Mouse (Mus musculus): ENCODE results near the gene Tmem199. TPM values are rescaled to one million over a fixed set of nuclear protein-coding genes. Genes with fewer than 3 reads are reported as not detected.

Tmem199 gene
- total RNA-seq, 4 experiments from 2014 or later, result 46.7 to 52.3 (median 49.9) TPM

DNA sequence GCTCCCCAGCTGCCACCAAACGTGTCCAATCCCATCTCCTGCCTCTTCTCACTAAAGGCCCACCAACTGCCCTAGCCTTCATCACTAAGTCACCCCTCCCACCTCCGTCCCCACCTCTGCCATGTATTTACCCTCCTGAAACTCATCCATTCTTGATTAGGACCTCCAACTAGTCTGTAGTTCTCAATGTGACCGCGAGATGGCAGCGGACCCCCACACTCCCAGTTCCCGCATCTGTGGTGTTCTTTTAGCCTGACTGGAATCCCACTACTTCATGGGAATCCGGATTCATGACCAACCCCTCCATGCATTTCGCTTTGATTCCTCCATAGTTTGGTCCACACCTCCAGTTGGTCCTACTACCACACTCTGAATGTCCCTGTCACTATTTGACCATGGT, 23.8 kb downstream of the Tmem199 start:
- DNase-seq (ENCODE audit: low spot score in 2 of 2), result peak; percentile 63 to 82

DNA sequence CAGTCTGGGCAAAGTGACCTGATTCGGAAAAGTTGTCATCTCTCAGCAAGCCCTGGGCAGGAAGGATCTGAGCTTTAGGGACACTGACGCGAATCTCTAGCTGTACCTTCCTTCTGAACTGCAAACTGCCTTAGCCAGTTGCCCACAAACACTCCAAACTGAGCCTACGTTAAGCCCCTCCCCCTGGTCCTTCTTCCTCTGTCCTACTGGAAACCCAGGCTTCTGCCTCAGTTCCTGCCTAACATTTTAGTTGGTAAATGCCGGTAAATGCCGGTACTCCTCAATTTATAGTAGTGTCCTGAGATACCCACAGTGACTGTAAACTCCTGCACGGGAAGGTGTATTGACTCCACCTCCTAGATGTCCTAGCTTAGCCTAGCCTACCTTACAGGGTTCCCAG, 28.3 kb downstream of the Tmem199 start:
- no peak for DNase-seq (ENCODE audit: low spot score in 2 of 2)

DNA sequence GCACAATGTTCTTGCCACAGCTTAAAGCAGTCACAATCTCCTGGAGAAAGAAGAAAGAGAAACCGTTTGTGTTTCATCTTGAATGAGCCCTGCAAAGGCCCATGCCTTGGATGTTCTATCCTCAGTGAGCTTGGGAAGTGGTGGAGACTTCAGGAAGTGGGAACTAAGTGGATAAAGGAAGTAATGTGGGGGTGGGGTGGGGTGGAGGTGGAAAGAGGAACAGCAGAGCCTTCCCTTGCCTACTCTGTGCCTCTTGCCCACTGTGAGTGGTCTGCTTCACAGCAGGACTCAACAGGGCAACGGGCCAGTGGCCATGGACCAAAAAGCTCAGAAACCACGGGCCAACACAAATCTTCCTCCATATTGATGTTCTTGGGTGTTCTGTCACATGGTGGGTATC, 36.7 kb downstream of the Tmem199 start:
- DNase-seq (ENCODE audit: low spot score in 2 of 2), result no peak

GRCm38 (mm10) chr11:78471326-78472103, 40.5 kb downstream of the Tmem199 start:
- DNase-seq (ENCODE audit: low spot score in 2 of 2), result no peak

GRCm38 (mm10) chr11:78467932-78468331, 44.0 kb downstream of the Tmem199 start:
- DNase-seq (ENCODE audit: low spot score in 2 of 2), result no peak

- DNase-seq (ENCODE audit: low spot score in 2 of 2), result no peak
These were observed 44.5 kb downstream of the Tmem199 start for GRCm38 (mm10) chr11:78467515-78467914.

DNA sequence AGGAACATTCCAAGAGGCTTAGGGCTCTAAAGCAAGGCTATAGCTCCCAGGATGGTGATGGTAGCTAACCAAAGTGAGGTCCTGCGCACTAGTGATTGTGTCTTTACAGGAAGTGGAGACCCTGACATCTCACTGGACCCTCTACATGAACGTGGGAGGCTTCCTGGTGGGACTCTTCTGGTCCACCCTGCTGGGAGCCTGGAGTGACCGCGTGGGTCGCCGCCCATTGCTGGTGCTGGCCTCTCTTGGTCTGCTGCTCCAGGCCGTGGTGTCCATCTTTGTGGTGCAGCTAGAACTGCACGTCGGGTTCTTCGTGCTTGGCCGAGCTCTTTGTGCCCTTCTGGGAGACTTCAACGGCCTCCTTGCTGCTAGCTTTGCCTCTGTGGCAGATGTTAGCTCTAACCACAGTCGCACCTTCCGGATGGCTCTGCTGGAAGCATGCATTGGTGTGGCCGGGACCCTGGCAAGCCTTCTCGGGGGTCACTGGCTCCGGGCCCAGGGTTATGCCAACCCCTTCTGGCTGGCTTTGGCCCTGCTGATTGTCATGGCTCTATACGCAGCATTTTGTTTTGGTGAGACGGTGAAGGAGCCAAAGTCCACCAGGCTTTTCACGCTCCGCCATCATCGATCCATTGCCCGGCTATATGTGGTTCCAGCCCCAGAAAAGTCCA, 45.6 kb downstream of the Tmem199 start:
- no peak for DNase-seq (ENCODE audit: low spot score in 2 of 2)

GRCm38 (mm10) chr11:78465568-78466180, 46.3 kb downstream of the Tmem199 start, which contains the start of gene Slc46a1:
Slc46a1 (plus strand) TSS chr11:78465697.
- peak; percentile 64 to 67 for DNase-seq (ENCODE audit: low spot score in 2 of 2)

DNA sequence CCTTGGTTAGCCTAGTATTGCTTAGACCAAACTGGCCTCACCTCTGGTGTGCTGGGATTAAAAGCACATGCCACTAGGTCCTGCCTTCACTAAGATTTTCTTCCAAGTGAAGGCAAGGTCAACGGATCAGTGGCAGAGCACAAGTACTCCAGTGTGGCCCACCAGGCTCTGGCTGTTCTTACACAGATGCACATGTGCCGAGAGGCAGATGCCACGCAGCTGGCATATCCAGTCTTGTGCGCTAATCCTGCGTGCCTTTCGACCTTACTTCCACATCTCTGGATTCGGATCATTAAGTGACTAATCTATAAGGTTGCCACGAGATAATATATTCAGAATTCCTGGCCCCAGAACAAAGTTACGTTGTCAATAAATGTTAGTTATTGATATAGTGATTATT, 46.9 kb downstream of the Tmem199 start:
- no peak for DNase-seq (ENCODE audit: low spot score in 2 of 2)

- DNase-seq (ENCODE audit: low spot score in 2 of 2), result no peak
These were observed 48.5 kb downstream of the Tmem199 start for GRCm38 (mm10) chr11:78463286-78464036.

- DNase-seq (ENCODE audit: low spot score in 2 of 2), result no peak
These were observed 49.3 kb downstream of the Tmem199 start for GRCm38 (mm10) chr11:78462669-78463068.

DNA sequence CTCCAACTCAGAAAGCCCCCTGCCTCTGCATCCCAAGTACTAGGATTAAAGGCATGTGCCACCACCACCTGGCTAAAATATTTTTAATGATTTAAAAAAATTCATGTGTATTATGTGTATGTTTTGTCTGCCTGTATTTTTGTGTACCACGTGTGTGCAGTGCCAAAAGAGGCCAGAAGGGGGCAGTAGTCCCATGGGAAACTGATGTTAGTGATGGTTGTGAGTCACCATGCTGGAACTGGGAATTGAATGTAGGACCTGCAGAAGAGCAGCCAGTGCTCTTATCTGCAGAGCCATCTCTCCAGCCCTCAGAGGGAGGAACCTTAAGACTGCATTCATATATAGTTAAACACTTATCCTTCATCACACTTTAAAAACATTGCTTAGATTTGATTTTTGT, 50.1 kb downstream of the Tmem199 start:
- no peak for DNase-seq (ENCODE audit: low spot score in 2 of 2)

GRCm38 (mm10) chr11:78458740-78459139, 53.2 kb downstream of the Tmem199 start:
- no peak for DNase-seq (ENCODE audit: low spot score in 2 of 2)

Other genes starting within 250 kb of the Tmem199 start
- gene BC030499, start 221.3 kb downstream of the Tmem199 start, total RNA-seq (2022), result 10 to 100 TPM in 1 of 4 experiments, 1 to 10 TPM in 3; 4.3 to 11.8 (median 7.3) TPM
- gene Spag5, start 210.6 kb downstream of the Tmem199 start, total RNA-seq (2022), result 1 to 10 TPM; 5.8 to 9.4 (median 7.1) TPM
- gene Aldoc, start 189.2 kb downstream of the Tmem199 start, total RNA-seq (2022), result 1,000 to 10,000 TPM in 1 of 4 experiments, 100 to 1,000 TPM in 3; 734 to 1,027 (median 804) TPM
- 10 to 100 TPM; 58.9 to 64.6 (median 62.2) TPM for gene Pigs, start 183.8 kb downstream of the Tmem199 start, total RNA-seq (2022)
- 10 to 100 TPM; 30.9 to 37.3 (median 34.9) TPM for gene Unc119, start 168.7 kb downstream of the Tmem199 start, total RNA-seq (2022)
- under 1 TPM in 1 of 4 experiments, not detected in 3; 0.10 TPM for gene Foxn1, start 125.6 kb downstream of the Tmem199 start, total RNA-seq (2022)
- not detected for gene Slc13a2, start 90.0 kb downstream of the Tmem199 start, total RNA-seq (2022)
- 10 to 100 TPM in 3 of 4 experiments, 1 to 10 TPM in 1; 8.1 to 16.1 (median 11.1) TPM for gene Slc46a1, start 46.5 kb downstream of the Tmem199 start, total RNA-seq (2022)
- 10 to 100 TPM; 32.9 to 40.8 (median 37.7) TPM for gene Sarm1, start 14.4 kb downstream of the Tmem199 start, total RNA-seq (2022)
- gene Vtn, start 13.1 kb downstream of the Tmem199 start, total RNA-seq (2022), result 10 to 100 TPM; 66.0 to 84.5 (median 78.0) TPM
- gene Sebox, start 8.7 kb downstream of the Tmem199 start, total RNA-seq (2022), result 1 to 10 TPM; 2.4 to 4.8 (median 4.0) TPM
- 100 to 1,000 TPM; 106 to 123 (median 116) TPM for gene Poldip2, start within 50 bp of the Tmem199 start, total RNA-seq (2022)
- 10 to 100 TPM; 29.9 to 32.6 (median 30.7) TPM for gene Tnfaip1, start 24.2 kb upstream of the Tmem199 start, total RNA-seq (2022)
- 10 to 100 TPM; 68.0 to 73.9 (median 73.6) TPM for gene Ift20, start 24.2 kb upstream of the Tmem199 start, total RNA-seq (2022)
- 10 to 100 TPM; 12.9 to 16.4 (median 15.1) TPM for gene Tmem97, start 38.6 kb upstream of the Tmem199 start, total RNA-seq (2022)
- gene Nlk, start 185.2 kb upstream of the Tmem199 start, total RNA-seq (2022), result 10 to 100 TPM; 37.1 to 48.0 (median 44.3) TPM
- gene Ccnq, start 239.6 kb upstream of the Tmem199 start, total RNA-seq (2022), result 10 to 100 TPM; 19.7 to 21.4 (median 20.0) TPM

Data from layer of hippocampus, adult 8-10 months (tissue).